Mouse (Mus musculus) right cerebral cortex, postnatal 10 days (tissue): Measurements from ENCODE around the gene Cend1.
"Not testable (repeated sequence)": the region's sequence is repeated elsewhere in the genome, so short reads cannot be mapped to it uniquely, and the experiment has no call there.

Experiments used
- DNase-seq, 2 experiments: peaks; one replicate each; pipeline ENCODE4 v3.0.0; 2021; ENCODE audit warnings: low spot score in 2 of 2

The Cend1 gene

GRCm38 (mm10) chr7:141464603-141465201 lies 35.4 kb upstream of the Cend1 start:
- peak in 1 of 2 experiments; percentile 40 for DNase-seq

DNA sequence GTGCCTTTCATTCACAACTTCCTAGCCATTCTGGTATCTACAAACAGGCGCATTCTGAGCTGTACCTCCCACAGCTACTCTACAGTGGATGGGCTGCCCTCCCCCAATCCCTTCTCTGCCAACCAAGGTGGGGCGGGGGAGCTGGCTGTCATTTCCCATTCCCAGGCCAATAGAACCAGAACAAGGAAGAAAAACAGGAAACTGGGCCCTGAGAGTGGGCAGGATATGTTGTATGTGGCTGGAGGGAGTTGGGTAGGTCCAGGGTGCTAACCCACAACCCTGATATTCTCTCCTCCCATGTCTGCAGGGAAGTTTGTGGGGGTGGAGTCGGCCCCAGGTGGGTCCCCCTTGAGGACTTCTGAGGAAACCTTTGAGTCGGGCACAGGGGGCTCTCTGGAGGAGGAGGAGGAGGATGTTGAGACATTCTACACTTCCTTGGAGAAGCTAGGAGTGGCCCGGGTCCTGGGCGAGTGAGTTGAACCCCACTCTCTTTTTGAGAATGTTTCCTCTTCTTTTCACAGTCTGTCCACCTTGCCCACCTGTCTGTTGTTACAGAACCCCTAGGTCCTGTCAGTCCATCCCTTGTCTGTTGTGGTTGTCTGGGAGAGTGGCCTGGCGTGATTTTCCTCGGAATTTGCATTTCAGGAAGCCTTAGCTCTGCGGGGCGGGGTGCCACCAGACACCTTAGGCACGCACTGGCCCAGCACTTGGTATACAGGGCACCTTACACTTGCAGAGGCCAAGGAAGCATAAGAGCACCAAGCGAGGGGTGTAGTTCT lies 34.7 kb upstream of the Cend1 start:
- DNase-seq, result no peak

DNA sequence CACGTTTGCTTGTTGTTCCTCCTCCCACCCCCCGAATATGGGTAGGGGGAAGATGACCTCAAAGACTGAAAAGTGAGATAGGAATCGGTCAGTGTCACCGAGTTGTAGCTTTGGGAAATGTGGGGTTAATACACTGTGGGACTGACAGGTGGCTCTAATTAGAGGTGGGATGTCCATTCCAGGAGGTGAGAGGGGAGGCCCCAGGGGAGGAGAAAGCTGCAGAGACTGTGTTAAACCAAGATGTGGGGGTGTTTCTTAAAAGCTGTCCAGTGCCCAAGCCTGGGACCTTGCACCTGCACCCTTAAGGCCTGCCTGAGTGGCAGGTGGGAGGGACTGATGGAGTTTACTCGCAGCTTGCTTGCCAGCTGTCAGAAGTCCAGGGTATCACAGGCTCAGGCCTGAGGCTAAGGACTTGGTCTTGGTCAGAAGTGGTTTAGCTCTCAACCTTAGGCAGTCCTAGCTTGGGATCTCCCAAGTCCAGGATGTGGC lies 33.1 kb upstream of the Cend1 start:
- DNase-seq, result peak in 1 of 2 experiments; percentile 20

DNA sequence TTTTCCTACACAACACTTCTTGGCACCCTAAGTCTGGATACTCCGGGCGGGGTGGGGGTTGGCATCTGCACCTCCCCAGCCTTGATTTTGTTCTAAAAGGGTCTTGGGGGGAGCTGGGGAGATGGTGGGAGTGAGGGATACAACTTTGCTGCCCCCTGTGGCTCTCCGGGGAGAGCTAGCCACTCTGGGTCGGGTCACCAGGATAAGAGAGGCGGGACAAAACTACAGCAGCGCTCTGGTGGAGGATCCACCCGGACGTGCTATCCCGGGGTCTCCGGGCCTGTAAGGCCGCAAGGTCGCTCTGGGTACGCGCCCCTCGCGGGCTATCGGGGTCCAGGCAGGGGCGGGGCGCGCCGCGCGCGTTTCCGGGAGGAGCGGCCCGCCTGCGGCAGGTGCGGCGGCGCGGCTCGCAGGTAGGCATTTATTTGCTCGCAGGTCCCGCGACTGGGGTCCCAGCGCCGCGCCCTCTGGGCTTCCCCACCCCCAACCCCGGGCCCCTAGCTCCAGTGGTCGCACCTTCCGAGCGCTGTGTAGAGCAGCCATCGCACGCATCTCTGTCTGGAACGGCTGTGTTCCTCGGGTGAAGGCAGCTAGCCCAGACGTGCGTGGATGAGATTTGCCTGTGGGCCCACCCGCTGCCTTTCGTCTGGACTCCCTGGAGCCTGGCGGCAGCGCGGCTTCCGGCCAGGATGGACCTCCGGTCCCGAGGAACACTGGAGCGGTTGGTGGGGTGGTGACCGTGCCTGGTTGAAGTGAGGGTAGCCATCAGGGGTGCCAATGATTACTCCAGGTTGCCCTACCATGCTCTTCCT lies 32.4 kb upstream of the Cend1 start:
- peak in 1 of 2 experiments; percentile 24 for DNase-seq

GRCm38 (mm10) chr7:141460391-141461113 lies 31.3 kb upstream of the Cend1 start, which contains the start of gene Cracr2b:
Cracr2b (plus strand) TSS chr7:141461094.
- peak in 1 of 2 experiments; percentile 39 for DNase-seq

- DNase-seq, result no peak
These were observed 30.7 kb upstream of the Cend1 start for GRCm38 (mm10) chr7:141460001-141460390.

DNA sequence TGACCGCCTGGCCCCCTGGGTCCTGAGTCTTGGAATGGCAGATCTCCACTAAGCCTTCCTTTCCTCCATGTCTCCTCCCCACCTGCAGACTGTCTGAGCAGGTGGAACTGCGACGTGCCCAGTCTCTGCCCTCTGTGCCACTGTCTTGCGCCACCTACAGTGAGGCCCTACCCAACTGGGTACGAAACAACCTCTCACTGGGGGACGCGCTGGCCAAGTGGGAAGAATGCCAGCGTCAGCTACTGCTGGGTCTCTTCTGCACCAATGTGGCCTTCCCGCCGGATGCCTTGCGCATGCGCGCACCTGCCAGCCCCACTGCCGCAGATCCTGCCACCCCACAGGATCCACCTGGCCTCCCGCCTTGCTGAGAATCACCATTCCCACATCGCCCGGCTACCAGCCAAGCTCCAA lies 30.0 kb upstream of the Cend1 start:
- DNase-seq, result peak in 1 of 2 experiments; percentile 24

GRCm38 (mm10) chr7:141458661-141459060 lies 29.4 kb upstream of the Cend1 start:
- DNase-seq, result peak in 1 of 2 experiments; percentile 21

- DNase-seq, result peak in 1 of 2 experiments; percentile 29
These were observed 28.8 kb upstream of the Cend1 start for GRCm38 (mm10) chr7:141457986-141458660.

DNA sequence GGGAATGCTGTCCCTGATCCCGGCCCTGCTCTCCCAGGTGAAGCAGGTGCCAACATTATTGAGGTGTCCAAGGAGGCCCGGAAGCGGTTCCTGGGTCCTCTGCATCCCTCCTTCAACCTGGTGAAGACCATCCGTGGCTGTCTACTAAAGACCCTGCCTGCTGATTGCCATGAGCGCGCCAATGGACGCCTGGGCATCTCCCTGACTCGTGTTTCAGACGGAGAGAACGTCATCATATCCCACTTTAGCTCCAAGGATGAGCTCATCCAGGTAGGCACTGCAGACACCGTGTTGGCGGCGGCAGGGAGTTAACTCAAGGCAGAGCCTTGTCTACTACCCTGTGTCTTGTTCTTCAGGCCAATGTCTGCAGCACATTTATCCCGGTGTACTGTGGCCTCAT lies 27.9 kb upstream of the Cend1 start:
- peak in 1 of 2 experiments; percentile 21 for DNase-seq

DNA sequence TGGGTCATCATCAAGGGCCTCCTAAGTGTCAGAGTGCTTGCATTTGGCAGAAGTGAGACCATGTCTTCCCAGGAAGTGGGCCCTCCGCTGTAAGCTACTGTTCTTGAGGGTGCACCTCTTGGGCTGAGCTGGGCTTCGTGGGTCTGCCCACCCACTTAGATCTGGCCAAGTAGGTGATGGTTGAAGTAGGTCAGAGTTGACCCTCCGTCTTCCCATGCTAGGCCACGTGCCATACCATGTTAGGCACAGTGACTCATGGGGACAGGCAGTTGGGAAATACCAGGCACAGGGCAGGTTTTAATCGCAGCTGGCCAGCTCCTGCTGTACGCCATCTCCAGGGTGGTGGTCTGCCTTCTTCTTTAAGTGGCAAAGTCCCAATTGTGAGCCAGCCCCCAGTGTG lies 27.4 kb upstream of the Cend1 start:
- peak in 1 of 2 experiments; percentile 25 for DNase-seq

DNA sequence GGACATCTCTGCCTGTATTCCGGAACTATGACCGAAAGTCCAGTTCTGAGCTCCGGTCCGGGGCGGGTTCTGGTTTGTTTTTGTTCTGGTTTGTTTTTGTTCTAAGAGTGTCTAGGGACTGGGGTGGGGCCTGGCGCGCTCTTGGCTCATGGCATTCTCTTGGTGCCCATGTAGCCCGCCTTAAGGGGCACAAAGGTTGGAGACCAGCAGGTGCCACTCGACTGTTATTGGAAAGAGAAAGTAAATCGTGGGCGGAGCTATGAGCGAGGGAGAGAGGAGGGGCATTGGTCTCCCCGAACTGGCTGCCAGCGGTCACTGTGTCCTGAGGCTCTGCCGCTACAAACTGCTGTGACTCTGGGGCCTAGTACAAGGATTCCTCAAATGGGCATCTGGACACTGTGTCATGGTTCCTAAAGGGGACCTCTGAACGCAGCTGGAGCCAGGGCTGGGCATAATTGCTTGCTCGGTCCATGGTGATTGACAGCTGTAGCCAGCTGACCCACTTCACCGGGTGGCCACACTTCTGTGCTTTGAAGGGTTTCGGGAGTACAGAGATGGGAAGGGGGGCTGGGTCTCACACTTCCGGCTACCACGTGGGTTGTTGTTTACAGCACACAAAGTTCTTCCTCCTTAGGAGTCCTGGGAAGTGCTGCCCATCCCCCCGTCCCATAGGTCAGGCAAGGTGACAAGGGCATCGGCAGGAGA lies 26.5 kb upstream of the Cend1 start:
- peak in 1 of 2 experiments; percentile 62 for DNase-seq

- peak; percentile 95 for DNase-seq
These were observed 25.8 kb upstream of the Cend1 start, which contains the start of gene Pnpla2 for GRCm38 (mm10) chr7:141454967-141455551. Pnpla2 (plus strand) TSS chr7:141455198.

GRCm38 (mm10) chr7:141453636-141454035 lies 24.3 kb upstream of the Cend1 start:
- DNase-seq, result no peak

GRCm38 (mm10) chr7:141451928-141452327 lies 22.6 kb upstream of the Cend1 start:
- no peak for DNase-seq

DNA sequence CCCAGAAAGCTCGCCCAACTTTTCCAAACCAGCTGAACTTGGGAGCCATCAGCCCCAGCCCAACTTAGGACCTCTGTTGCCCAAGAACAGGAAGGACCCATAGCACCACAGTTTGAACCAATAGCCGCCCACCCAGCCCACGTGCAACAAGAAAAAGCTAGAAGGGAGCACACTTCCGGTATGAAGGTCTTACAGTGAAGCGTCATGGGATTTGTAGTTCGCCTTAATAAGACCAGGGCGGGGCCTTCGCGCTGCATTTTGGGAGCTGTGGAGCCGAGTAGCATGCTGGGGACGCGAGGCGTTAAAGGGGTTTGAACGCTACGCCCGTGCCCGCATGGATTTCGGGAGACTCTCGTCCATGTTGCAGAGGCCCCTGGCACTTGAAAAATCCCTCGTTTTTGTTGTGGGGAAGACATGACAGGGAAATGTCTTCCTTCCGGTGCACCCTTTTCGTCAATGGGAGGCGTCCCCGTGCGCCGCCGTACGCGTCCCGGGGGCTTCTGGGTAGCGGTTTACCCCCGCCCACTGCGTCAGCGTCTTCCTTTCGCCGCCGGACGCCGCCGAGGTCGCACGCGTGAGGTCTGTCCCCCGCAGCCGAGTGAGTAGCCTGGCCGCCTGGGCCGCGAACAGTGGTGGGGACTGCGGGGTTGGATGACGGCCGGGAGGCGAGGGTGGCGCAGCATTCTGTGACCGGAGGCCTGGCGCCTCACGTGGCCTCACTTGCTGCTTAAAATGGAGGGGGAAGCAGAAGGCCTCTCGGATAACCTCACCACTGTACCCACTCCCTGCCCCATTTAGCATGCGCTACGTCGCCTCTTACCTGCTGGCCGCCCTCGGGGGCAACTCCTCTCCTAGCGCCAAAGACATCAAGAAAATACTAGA lies 18.1 kb upstream of the Cend1 start, which contains the start of gene Rplp2:
TSS of gene Rplp2 (plus strand) at position 261 of the 882 bp plus-strand sequence.
- DNase-seq, result peak; percentile 96

- DNase-seq, result not testable (repeated sequence)
These were observed 17.1 kb upstream of the Cend1 start for GRCm38 (mm10) chr7:141446374-141446773.

- DNase-seq, result peak; percentile 52 to 55
These were observed 14.5 kb upstream of the Cend1 start, which contains the start of gene Pidd1 for GRCm38 (mm10) chr7:141443828-141444237. Pidd1 (minus strand) TSS chr7:141444025.
